Mouse (Mus musculus) cerebellum, adult 2 months (tissue): ENCODE results near the gene Ptpn14. TPM values are rescaled to one million over a fixed set of nuclear protein-coding genes. Genes with fewer than 3 reads are reported as not detected.

ENCODE experiments used
- DNase-seq, 2 experiments: peaks; one replicate each; pipeline ENCODE4 v3.0.0; 2021
- H3K27ac ChIP-seq: fragments of 200-500 bp; 2 replicates; pipeline ENCODE4 v1.5.1; 2012; ENCODE audit warnings: low read length, control low read depth, inconsistent platforms; ENCODE audit not compliant: insufficient read depth
- H3K27me3 ChIP-seq: fragments of 200-500 bp; 2 replicates; pipeline ENCODE4 v1.6.1; 2012; ENCODE audit warnings: inconsistent platforms, mild to moderate bottlenecking, low read length, moderate library complexity; ENCODE audit not compliant: control insufficient read depth, insufficient read depth
- H3K4me1 ChIP-seq: fragments of 200-500 bp; 2 replicates; pipeline ENCODE4 v1.6.1; 2011; ENCODE audit warnings: low read length; ENCODE audit not compliant: control insufficient read depth, insufficient read depth
- H3K4me3 ChIP-seq: fragments of 200-500 bp; replicated peaks from 2 replicates; pipeline ENCODE3; 2011; ENCODE audit warnings: mild to moderate bottlenecking, low read depth, low read length, control low read depth; ENCODE audit not compliant: insufficient read depth
- CTCF ChIP-seq: fragments of 200-500 bp; IDR thresholded peaks from 2 replicates; pipeline ENCODE4 v1.5.1; 2011; ENCODE audit warnings: low read depth, mild to moderate bottlenecking, control low read depth, low read length, moderate library complexity, borderline replicate concordance; ENCODE audit not compliant: insufficient read depth
- POLR2A ChIP-seq: fragments of 200-500 bp; IDR thresholded peaks from 2 replicates; pipeline ENCODE4 v1.6.1; 2011; ENCODE audit warnings: low read length, control low read depth, borderline replicate concordance; ENCODE audit not compliant: insufficient read depth
- WGBS: fragments of 180-500 bp; shearing (Covaris S2); methylation state at CpG from one replicate; pipeline ENCODE4 v1.1.7; 2018; 5-methylcytosine and 5-hydroxymethylcytosine counted together
- polyA plus RNA-seq: library from polyadenylated mRNA; depleted of rRNA; stranded (reverse); fragments of >200 nt; gene quantifications from 2 replicates; pipeline ENCODE4 v1.2.3, GENCODE M21; 2012

Gene Ptpn14
- polyA plus RNA-seq, 1 experiment, result 1.4 TPM

DNA sequence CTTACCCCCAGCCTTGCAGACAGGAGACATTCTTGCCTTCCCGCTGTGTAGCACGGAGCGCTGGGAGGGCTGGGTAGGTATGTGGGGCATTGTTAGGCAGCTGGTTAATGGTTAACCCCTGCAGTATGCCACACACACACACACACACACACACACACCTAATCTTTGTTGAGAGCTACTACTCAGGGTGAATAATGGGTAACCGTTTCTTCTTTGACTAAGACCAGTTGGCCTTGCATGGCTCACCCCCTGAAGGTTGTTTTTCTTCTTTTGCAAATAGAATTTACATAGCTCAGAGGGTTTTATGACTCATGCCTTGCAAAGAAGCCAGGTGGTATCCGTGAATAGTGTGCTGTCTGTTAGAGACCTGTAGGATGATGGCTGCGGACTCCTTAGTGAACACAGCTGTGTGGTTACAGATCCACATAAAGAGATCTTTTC, 33.5 kb downstream of the Ptpn14 start:
- DNase-seq, result no peak
- no peaks in the 10 kb centered on the region for H3K4me1 ChIP-seq
- no peak overlapping the region for H3K4me3 ChIP-seq
- TF ChIP-seq CTCF (no peak), POLR2A (no peak)
- H3K27ac ChIP-seq, result no peak overlapping the region
- WGBS, result 39% methylated on average over 6 of the region's 6 CpGs
- no peaks in the 10 kb centered on the region for H3K27me3 ChIP-seq

DNA sequence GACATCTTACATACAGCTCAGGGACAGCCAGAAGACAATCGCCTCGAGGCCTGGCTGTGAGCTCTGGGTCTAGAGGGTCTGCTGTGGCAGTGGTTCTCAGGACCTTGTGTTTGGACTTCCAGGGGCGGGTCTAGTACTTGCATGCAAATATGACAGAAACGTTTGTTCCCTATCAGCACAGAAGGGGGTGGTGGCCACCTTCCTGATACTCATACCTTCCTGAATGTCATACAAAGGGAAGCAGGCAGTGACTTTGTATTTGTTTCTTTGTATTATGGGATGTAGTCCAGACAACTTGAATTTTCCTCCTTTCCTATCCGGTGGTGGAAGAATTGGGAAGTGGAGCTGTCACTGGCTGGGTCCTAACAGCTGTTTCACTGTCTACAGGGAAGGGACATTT, 36.2 kb downstream of the Ptpn14 start:
- DNase-seq, result no peak
- no peaks in the 10 kb centered on the region for H3K27me3 ChIP-seq
- 73% methylated on average over 5 of the region's 5 CpGs for WGBS
- TF ChIP-seq POLR2A (no peak), CTCF (no peak)
- no peak overlapping the region for H3K27ac ChIP-seq
- no peaks in the 10 kb centered on the region for H3K4me1 ChIP-seq
- H3K4me3 ChIP-seq, result no peak overlapping the region

DNA sequence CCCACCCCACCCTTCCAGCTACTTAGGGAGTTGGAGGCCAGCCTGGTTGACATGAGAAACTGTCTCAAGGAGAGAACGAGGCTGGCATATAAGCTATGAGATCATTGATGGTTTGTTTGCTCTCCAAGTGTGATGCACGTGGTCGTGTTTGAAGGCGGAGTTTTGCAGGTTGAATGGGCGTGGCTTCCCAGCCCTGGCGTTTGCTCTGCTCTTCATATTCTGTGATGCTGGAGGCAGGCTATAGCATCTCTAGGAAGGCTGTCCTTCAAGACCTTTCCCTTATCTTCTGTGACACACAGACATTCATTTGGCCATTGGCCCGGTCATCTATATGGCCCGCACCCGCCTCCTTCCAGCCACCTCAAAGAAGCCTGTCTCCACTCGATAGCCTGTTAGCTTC, 39.1 kb downstream of the Ptpn14 start:
- TF ChIP-seq CTCF (no peak), POLR2A (no peak)
- WGBS, result 61% methylated on average over 10 of the region's 10 CpGs

DNA sequence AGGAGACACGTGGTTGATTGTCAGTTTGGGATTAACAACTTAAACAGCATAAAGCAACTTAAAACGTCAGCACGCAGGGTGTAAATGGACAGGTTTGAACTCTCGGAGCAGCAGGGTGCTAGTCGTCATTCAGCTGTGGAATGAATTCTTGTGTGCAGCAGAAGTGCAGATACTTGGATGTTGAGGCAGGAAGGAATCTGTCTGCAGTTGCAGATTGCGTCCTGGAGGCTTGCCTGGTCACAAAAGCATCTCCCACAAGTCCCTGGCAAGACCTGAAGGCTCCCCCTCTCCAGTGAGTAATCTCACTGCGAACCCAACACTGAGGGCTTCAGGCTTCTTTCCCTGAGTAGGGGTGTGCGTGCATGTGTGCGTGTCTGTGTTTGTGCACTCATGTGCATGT, 39.8 kb downstream of the Ptpn14 start:
- no peaks in the 10 kb centered on the region for H3K4me1 ChIP-seq
- no peak overlapping the region for H3K27ac ChIP-seq
- no peak for TF ChIP-seq POLR2A
- no peak for TF ChIP-seq CTCF
- H3K27me3 ChIP-seq, result no peaks in the 10 kb centered on the region
- DNase-seq, result no peak
- no peak overlapping the region for H3K4me3 ChIP-seq
- WGBS, result 51% methylated on average over 9 of the region's 9 CpGs

More for the DNA sequence above, 39.1 kb downstream of the Ptpn14 start:
- Histone ChIP-seq H3K27me3 (no peaks in the 10 kb centered on the region), H3K4me1 (no peaks in the 10 kb centered on the region), H3K27ac (no peak overlapping the region), H3K4me3 (no peak overlapping the region)
- DNase-seq, result no peak

DNA sequence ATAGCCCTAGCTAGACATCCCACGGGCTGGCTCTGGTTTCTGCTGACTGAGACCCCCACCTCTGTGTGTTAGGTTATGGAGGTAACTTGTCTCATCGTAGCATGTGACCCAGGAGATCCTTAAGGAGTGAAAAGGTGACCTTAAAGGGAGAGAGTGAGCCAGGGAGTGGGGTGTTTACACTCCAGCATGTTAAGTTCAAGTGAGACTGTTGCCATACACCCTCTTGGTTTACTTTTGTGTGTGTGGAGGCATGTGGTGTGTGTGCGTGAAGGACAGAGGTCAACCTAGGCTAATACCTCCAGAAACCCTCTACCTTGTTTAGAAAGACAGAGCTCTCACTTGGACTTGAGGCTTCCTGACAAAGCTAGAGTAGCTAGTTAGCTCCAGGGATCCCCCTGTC, 42.4 kb downstream of the Ptpn14 start:
- no peak overlapping the region for H3K27ac ChIP-seq
- no peaks in the 10 kb centered on the region for H3K4me1 ChIP-seq
- TF ChIP-seq POLR2A (no peak), CTCF (no peak)
- H3K27me3 ChIP-seq, result no peaks in the 10 kb centered on the region
- DNase-seq, result no peak
- no peak overlapping the region for H3K4me3 ChIP-seq
- WGBS, result 90% methylated on average over 3 of the region's 3 CpGs

DNA sequence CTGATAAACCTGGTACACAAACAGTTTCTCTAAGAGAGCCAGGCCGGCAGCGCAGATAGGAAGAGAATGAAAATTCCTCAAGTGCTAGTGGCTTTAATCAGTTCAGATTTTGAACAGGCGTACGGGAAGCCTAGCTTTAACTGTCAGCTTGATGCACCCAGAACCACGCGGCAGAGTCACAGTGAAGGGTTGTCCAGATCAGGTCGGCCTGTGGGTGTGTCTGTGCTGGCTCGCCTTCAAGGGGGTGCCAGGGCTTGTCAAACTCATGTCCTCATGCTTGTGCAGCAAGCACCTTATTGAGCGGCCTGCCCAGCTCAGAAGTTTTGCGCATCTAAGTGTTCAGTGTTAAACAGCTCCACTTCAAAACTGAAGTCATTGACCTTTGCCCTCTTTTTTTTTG, 44.6 kb downstream of the Ptpn14 start:
- TF ChIP-seq POLR2A, result no peak
- DNase-seq, result no peak
- no peaks in the 10 kb centered on the region for H3K4me1 ChIP-seq

DNA sequence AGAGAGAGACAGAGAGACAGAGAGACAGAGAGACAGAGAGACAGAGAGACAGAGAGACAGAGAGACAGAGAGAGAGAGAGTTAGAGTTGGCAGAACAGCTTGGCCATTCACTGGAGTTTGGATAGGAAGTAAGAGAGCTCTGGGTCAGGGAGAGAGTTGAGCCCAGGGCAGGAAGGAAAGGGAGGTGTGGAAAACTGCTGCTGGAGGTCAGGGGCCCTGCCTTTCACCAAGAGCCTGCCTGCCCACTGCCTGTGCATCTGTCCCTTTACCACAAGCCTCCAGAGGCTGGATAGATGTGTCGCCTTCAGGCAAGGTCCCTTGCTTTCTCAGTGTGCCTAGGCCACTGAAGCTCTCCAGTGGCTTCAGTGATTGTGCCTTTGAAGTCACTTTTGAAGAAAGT, 46.7 kb downstream of the Ptpn14 start:
- DNase-seq, result no peak
- H3K4me3 ChIP-seq, result no peak overlapping the region
- no peak overlapping the region for H3K27ac ChIP-seq
- no peaks in the 10 kb centered on the region for H3K27me3 ChIP-seq
- 100% methylated on average over 1 of the region's 1 CpGs for WGBS
- no peaks in the 10 kb centered on the region for H3K4me1 ChIP-seq
- TF ChIP-seq POLR2A (no peak), CTCF (no peak)

More for the DNA sequence above, 44.6 kb downstream of the Ptpn14 start:
- no peaks in the 10 kb centered on the region for H3K27me3 ChIP-seq
- no peak overlapping the region for H3K27ac ChIP-seq
- 86% methylated on average over 10 of the region's 10 CpGs for WGBS
- H3K4me3 ChIP-seq, result no peak overlapping the region

DNA sequence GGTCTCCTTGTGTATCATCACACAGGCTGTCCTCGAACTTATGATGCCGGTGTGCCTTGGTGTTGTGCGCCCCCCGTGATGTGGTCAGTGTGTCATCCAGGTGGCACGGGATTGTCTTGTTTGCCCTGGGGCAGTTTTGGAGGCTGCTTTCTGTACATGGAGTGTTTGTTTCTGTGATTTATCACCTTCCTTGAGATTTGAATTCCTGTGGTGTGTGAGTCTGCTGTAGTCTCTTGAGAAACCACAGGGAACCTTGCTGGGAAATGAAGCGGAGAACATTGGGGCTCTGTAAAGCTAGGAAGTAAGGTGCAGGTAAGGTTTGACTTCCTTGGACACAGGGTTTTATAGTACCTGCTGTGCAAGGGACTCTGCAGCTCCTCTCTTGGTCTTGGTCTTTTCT, 49.1 kb downstream of the Ptpn14 start:
- DNase-seq, result no peak
- no peaks in the 10 kb centered on the region for H3K27me3 ChIP-seq
- H3K4me3 ChIP-seq, result no peak overlapping the region
- no peaks in the 10 kb centered on the region for H3K4me1 ChIP-seq
- H3K27ac ChIP-seq, result no peak overlapping the region
- TF ChIP-seq POLR2A (no peak), CTCF (no peak)
- WGBS, result 88% methylated on average over 6 of the region's 6 CpGs
